Mouse (Mus musculus): ENCODE data around the gene Tssk4. TPM values are rescaled to one million over a fixed set of nuclear protein-coding genes. Genes with fewer than 3 reads are reported as not detected.

Tssk4 gene
- 0.24 TPM in 2 replicates for polyA plus RNA-seq (2012)

DNA sequence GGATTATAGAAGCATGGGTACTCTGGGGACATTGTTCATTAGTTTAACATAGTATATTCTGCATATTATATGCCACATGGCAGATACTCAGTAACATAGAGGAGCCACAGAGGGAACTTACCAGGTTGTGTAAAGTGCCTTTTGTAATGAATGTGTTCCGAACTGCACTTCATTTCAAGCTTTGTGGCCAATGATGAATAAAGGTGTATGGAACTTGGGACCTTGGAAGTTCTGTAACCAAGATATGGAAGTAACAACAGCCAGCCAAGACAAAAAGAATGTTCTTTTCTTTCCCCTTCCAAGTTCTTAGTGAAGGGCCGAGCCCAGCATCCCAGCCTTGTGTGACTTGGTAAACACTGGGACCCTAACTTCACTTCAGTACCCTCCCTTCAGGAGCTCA, at the start of gene Tssk4:
Tssk4 (plus strand) TSS at position 301 of the 400 bp plus-strand sequence.
- no peak for TF ChIP-seq GATA1 (IDR thresholded peaks at IDR 0.05; ENCODE audit: low read length)

DNA sequence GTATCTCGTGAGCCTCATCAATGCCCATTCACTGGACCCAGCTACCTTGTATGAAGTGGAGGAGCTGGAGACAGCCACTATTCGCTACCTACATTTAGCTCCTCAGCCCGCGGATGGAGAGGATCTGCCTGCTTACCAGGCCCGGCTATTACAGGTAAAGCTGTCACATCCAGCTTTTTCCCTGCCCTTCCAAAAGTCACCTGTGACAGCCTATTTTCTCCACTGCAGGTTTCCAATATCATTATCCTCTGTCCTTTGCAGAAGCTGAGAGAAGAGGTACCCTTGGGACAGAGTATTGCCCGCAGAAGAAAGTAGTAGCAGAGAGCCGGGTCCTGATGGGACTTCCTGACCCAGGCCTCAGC, 46.7 kb upstream of the Tssk4 start, which contains the start of gene Irf9:
Irf9 (plus strand) TSS at position 301 of the 362 bp plus-strand sequence.
- no peak for TF ChIP-seq GATA1 (IDR thresholded peaks at IDR 0.05; ENCODE audit: low read length)

DNA sequence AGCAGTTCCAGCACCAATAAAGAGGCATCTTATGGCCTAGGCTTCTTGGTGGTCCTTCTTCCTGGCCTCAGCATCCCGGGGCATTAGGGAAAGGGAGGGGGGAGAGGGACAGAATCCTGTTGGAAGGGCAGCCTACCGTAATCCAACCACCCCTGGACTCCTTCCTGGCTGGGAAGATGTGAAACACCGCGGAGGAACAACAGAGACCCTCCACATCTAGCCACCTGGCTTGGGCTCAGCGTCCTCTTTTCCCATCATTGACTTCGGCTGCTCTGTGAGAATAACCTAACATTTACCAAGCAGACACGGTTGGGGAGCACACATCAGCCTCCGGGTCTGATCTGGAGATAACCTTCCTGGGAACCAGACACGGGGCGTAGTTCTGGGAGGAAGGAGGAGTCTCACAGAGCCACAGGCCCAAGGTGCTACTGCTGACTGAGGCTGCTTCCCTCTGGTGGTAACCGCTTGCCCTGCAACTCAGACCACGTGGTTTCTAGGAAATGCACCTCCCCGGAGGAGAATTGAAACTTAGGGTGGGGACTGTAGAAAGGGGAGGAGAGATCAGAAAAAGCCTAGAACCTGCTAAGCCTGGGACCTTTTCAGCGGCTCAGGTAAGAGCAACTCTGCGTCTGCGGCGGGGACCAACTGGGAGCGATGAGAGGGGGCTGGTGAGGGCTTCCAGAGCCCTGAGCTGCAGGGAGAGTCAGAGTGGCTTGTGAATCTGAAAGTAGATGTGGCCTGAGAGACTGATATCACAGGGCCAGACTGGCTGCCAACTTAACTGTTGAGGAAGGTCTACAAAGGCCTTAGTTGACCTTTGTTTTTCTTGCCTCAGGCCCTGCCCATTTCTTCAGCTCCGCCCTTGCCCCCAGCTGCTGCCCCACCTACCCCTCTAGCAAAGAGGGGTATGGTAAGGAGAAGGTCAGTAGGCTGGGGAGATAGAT, 46.1 kb upstream of the Tssk4 start:
- peak; percentile 50 for TF ChIP-seq GATA1 (IDR thresholded peaks at IDR 0.05; ENCODE audit: low read length)

DNA sequence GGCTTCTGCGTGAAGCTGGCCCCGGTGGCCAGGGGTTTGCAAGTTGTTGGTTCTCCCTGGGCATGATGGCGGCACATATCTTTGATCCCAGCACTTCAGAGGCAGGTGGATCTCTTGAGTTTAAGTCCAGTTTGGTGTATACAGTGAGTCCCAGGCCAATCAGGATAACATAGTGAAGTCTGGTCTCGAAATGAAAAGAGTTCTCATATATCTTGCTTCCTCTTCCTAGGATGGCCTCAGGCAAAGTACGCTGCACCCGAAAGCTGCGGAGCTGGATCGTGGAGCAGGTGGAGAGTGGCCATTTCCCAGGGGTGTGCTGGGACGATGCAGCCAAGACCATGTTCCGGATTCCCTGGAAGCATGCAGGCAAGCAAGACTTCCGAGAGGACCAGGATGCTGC, 45.2 kb upstream of the Tssk4 start:
- no peak for TF ChIP-seq GATA1 (IDR thresholded peaks at IDR 0.05; ENCODE audit: low read length)

DNA sequence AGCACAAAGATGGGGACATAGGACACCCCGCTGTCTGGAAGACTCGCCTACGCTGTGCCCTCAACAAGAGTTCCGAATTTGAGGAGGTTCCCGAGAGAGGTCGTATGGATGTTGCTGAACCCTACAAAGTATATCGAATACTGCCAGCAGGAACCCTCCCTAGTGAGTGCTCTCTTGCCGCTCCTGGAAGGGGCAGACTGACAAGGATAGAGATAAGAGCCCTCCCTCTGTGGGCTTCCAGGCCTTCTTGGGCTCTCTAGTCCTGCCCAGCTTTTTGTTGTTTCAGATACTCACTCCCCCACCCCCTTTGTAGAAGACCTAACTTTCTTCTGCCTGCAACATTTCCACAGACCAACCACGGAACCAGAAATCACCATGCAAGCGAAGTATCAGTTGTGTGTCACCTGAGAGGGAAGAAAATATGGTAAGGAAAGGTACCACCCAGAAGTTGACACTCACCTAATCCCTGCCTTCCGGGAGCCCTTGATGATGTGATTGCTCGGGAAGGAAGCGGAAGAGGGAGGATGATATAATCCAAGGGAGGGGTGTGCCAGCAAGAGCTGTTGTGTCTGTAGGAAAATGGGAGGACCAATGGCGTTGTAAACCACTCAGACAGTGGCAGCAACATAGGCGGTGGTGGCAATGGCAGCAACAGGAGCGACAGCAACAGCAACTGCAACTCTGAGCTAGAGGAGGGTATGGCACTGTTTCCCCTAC, 44.1 kb upstream of the Tssk4 start:
- TF ChIP-seq GATA1 (IDR thresholded peaks at IDR 0.05; ENCODE audit: low read length) = no peak

DNA sequence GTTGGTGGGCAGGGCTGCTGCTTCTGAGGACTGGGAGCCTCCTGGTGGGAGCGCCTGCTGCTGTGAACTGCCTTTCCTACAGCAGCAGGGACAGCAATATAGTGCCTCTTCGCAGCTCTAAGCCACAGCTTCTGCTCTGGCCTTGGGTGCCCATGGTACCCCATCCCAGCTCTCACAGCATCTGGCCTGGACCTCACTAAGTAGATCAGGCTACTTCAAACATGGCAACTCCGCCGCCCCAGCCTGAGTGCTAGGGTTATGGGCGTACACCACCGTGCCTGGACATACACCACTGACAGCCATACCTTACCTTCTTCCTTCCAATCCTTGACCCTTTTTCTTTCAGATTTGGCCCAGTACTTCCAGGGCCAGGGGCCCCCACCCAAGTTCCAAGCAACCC, 41.6 kb upstream of the Tssk4 start:
- no peak for TF ChIP-seq GATA1 (IDR thresholded peaks at IDR 0.05; ENCODE audit: low read length)

DNA sequence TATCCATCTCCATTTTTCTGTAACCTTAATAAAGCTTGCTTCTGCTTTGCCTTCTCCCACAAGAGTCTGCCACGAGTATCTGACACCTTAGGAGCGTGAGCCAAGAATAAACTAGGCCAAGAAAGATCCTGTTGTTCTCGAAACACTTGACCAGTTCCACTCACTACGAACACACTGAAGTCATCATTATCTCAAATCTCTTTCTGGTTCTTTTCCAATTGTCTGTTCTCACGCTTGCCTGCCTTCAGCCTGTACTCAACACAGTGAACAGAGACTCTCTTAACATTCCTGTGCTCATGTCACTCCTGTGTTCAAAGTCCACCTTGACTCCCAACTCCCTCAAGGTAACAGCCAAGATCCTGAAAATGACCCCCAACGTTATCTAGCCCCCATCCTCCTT, 36.6 kb upstream of the Tssk4 start:
- TF ChIP-seq GATA1 (IDR thresholded peaks at IDR 0.05; ENCODE audit: low read length) = no peak

DNA sequence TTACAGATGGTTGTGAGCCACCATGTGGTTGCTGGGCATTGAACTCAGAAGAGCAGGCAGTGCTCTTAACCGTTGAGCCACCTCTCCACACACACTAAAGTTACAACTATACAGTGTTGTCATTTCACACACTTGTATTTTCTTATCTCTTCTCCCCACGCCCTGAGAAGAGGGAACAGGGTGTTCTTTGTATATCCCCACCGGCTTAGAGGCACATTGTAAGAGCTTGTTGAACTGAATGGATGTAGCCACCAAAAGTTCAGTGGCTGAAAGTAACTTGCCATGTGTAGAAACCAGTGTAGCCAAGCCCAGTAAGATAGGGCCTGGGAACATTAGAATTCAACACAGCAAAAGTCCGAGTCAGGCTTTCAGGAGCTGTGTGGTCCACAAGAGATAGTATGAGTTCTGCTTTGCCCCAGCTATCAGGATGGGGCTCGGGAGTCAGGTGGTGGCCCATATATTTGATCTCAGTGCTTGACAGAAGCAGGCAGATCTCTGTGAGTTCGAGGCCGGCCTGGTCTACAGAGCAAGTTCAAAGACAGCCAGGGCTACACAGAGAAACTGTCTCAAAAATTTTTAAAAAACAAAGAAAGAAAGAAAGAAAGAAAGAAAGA, 35.3 kb upstream of the Tssk4 start:
- no peak for TF ChIP-seq GATA1 (IDR thresholded peaks at IDR 0.05; ENCODE audit: low read length)

DNA sequence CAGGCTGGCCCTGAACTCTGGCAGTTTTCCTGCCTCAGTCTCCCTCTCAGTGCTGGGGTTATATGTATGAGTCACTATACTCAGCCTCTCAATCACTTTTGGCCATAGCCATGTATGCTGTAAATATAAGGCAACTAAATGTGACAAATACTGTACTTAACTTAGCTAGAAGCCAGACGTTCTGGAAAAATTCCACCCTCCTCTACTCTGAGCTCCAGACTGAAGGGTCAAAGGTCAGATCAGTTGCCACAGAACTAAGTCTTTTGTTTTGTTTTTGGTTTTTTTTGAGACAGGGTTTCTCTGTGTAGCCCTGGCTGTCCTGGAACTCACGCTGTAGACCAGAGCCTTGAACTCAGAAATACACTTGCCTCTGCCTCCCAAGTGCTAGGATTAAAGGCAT, 34.1 kb upstream of the Tssk4 start:
- TF ChIP-seq GATA1 (IDR thresholded peaks at IDR 0.05; ENCODE audit: low read length) = no peak

DNA sequence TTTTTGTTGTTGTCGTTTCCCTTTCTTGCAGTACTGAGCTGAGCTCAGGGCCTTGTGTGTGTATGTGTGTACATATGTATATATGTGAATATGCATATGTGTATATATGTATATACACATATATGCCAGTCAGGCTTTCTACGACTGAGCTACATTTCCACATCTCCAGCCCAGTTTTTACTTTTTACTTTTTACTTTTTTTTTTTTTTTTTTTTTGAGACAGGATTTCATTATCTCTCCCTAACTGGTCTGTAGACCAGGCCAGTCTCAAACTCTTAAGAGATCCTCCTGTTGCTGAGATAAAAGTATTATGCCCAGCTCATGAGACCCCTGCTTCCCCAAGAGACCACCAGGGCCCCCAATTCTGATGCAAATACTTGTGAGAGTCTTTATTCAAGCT, 33.1 kb upstream of the Tssk4 start:
- TF ChIP-seq GATA1 (IDR thresholded peaks at IDR 0.05; ENCODE audit: low read length) = no peak

DNA sequence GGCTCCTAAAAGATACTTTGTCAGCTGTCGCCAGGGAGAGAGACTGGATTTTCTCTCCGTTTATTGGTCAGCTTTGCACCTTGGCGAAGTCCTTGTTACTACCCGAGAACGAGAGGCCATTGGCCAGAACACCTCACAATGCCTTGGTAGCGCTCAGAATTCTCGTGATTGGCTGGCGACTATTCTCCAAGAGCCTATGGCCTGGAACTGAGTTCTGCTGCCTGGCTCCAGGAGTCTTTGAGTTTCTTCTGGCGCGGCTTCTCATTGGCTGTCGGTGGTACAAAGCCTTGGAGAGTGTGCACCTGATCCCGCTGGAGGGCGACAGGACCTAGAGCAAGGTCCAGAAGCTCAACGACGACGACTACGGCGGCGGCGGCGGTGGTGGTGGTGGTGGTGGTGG, 32.2 kb upstream of the Tssk4 start, which contains the start of gene Rec8:
Rec8 (plus strand) TSS at position 216 of the 400 bp plus-strand sequence.
- TF ChIP-seq GATA1 (IDR thresholded peaks at IDR 0.05; ENCODE audit: low read length) = no peak

DNA sequence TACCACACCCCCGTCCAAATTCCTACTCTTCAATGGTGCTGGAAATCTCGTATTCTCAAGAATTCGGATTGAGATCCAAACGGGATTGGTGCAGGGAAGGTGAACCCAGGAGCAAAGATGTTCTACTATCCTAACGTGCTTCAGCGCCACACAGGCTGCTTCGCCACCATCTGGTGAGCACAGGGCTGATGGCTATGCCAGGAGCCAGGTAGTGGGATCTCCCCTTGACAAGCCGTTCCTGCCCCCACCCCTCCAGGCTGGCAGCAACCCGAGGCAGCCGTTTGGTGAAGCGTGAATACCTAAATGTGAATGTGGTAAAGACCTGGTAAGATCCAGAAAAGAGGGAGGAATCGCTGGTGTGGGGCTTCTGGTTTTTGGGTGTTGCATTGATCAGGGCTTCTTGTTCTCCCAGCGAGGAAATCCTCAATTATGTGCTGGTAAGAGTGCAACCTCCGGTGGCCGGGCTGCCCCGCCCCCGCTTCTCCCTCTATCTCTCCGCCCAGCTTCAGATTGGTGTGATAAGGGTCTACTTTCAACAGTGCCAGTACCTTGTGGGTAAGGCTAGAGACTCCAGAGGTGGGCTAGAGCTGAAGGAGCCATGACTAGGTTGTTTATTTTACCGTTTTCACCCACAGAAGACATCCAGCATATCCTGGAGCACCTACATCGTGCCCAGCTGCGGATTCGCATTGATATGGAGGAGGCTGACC, 31.3 kb upstream of the Tssk4 start:
- peak; percentile 60 for TF ChIP-seq GATA1 (IDR thresholded peaks at IDR 0.05; ENCODE audit: low read length)

DNA sequence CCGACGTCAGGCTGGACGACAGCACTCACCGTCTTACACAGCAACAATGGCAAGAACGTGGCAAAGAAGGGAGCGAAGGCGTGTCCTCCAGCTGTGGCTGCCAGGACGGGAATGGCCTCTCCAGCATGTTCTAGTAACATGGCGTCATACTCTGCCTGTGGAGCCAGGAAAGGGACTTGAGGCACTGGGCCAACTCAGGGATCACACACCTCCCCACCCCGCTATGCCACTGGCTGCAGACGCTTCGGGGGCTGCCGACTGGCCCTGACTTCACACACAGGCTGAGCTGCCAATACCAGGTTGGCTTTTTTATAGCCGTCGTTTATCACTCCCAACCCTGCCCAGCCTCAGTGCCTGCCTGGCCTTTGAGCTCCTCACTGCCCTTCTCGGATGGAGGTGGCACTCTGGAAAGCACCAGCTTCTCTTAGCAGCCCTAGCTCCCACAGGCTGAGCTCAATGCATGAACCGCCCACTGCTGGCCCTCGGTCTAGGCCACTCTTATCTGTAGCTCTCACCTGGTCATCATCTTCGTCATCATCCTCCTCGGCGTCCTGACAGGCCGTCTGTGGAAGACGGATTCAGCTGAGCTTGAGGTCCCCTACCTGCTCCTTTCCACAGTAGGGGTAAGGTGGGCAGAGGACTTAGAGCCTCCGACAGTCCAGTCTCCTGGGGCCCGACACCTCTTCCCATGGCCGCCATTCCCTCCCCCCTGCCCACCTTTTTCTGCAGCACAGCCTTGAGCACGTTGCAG, 21.7 kb upstream of the Tssk4 start:
- TF ChIP-seq GATA1 (IDR thresholded peaks at IDR 0.05; ENCODE audit: low read length) = no peak

DNA sequence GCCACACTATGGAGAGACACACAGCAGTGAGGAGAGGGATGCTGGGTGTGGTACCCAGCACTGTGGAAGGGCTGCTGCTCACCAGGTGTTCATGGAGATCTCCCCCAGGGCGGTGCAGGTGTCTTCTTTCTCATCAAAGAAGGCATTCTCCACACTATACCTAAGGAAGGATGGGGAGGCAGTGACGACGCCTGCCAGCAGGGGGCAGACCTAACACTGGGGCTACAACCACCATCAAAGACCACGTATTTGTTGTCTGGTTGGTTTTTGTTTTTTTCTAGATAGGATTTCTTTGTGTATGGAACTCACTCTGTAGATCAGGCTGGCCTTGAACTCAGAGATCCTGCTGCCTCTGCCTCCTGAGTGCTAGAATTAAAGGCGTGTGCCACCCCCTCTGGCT, 20.7 kb upstream of the Tssk4 start:
- no peak for TF ChIP-seq GATA1 (IDR thresholded peaks at IDR 0.05; ENCODE audit: low read length)
